In genomic region chr12:3359302-3359701, GRCm38 (mm10) we compare ENCODE assay signal across 9 mouse cellular contexts. TPM values are rescaled to one million over a fixed set of nuclear protein-coding genes. Genes with fewer than 3 reads are reported as not detected.
DNase-seq lines count a peak whose midpoint lies in the region; ATAC-seq lines count a peak whose summit lies in the region.
"Had no signal": no experiment of that assay in that cellular context is flagged by ENCODE, and none has a peak within 500 bp of the region (broad histone marks: within the 10 kb centered on the region; RNA-seq: fewer than 3 reads in every experiment).

No protein-coding gene starts in this region.

- no peak overlapping the region for H3K27ac ChIP-seq in kidney, embryonic 15.5 days
- H3K27ac ChIP-seq in liver, embryonic 12.5 days = no peak overlapping the region
- H3K27ac ChIP-seq: stomach, embryonic 15.5 days had no signal

- no peaks in the 10 kb centered on the region for H3K4me1 ChIP-seq in kidney, embryonic 15.5 days
- H3K4me1 ChIP-seq in liver, embryonic 12.5 days = no peaks in the 10 kb centered on the region
- H3K4me1 ChIP-seq: stomach, embryonic 15.5 days had no signal

- H3K36me3 ChIP-seq in kidney, embryonic 15.5 days = no peaks in the 10 kb centered on the region
- no peaks in the 10 kb centered on the region for H3K36me3 ChIP-seq in liver, embryonic 12.5 days
- H3K36me3 ChIP-seq: stomach, embryonic 15.5 days had no signal

- 0 out of 2 replicates have a peak, but pooled peaks have one; percentile 46 for ATAC-seq in kidney, embryonic 15.5 days (replicated peaks; ENCODE audit: low FRiP score)
- peak; percentile 32; the same call in 1 of the 2 replicates for ATAC-seq in liver, embryonic 12.5 days

- no peaks in the 10 kb centered on the region for H3K27me3 ChIP-seq in kidney, embryonic 15.5 days
- H3K27me3 ChIP-seq in liver, embryonic 12.5 days (replicated peaks) = no peaks in the 10 kb centered on the region
- H3K27me3 ChIP-seq: stomach, embryonic 15.5 days had no signal

- peak overlapping the region; percentile 1; the same call in 1 of the 2 replicates for H3K4me3 ChIP-seq in kidney, embryonic 15.5 days (replicated peaks)
- H3K4me3 ChIP-seq in liver, embryonic 12.5 days = no peak overlapping the region
- H3K4me3 ChIP-seq: stomach, embryonic 15.5 days had no signal

- 25% methylated on average over 3 of the region's 3 CpGs for WGBS in kidney, embryonic 15.5 days
- 12% methylated on average over 3 of the region's 3 CpGs for WGBS in liver, embryonic 12.5 days (ENCODE audit: insufficient replicate concordance)

- DNase-seq in 3T3-L1 (ENCODE audit: low read depth, low spot score) (peak; percentile 91), adipocyte (ENCODE audit: low spot score) (peak; percentile 89)
- DNase-seq in embryo, embryonic 10.5 days (ENCODE audit: low spot score) = peak; percentile 82
- DNase-seq in heart, adult 8-10 months (ENCODE audit: low spot score) = peak; percentile 81
- DNase-seq in naive thymus-derived CD4-positive, alpha-beta T cell, adult 2 months (ENCODE audit: low read depth) = peak; percentile 88
- DNase-seq in testis, postnatal 10 days (ENCODE audit: low spot score) = peak; percentile 92

- peak overlapping the region; percentile 16; the same call in 1 of the 2 replicates for H3K4me2 ChIP-seq in kidney, embryonic 15.5 days
- 0 out of 2 replicates have a peak overlapping the region, but pooled peaks have one; percentile 1 for H3K4me2 ChIP-seq in liver, embryonic 12.5 days
- H3K4me2 ChIP-seq: stomach, embryonic 15.5 days had no signal

- H3K9me3 ChIP-seq in kidney, embryonic 15.5 days (replicated peaks) = no peaks in the 10 kb centered on the region
- no peaks in the 10 kb centered on the region for H3K9me3 ChIP-seq in liver, embryonic 12.5 days (replicated peaks)
- H3K9me3 ChIP-seq: stomach, embryonic 15.5 days had no signal

- H3K9ac ChIP-seq in kidney, embryonic 15.5 days = no peak overlapping the region
- H3K9ac ChIP-seq in liver, embryonic 12.5 days = no peak overlapping the region
- H3K9ac ChIP-seq: stomach, embryonic 15.5 days had no signal

RNA-seq across cellular contexts. Expression of gene Kif3c, which starts 5.6 kb away (rescaled TPM):
- 1 to 10 TPM; 5.9 to 6.9 (median 6.3) TPM for total RNA-seq in heart, adult 8-10 months (2022)
- polyA plus RNA-seq in kidney, embryonic 15.5 days (2015; fragmentation: Nextera tagmentation; extraction: Ambion mirVana) = 10.8 and 11.0 TPM in 2 replicates
- 1.7 and 1.9 TPM in 2 replicates for polyA plus RNA-seq in liver, embryonic 12.5 days (2016; fragmentation: Nextera tagmentation; extraction: Ambion mirVana)

RNA-seq across cellular contexts. Expression of gene Rab10, which starts 49.5 kb away (rescaled TPM):
- total RNA-seq in heart, adult 8-10 months (2022) = 100 to 1,000 TPM; 114 to 129 (median 122) TPM
- 75.5 and 75.7 TPM in 2 replicates for polyA plus RNA-seq in kidney, embryonic 15.5 days (2015; fragmentation: Nextera tagmentation; extraction: Ambion mirVana)
- polyA plus RNA-seq in liver, embryonic 12.5 days (2016; fragmentation: Nextera tagmentation; extraction: Ambion mirVana) = 79.4 and 80.8 TPM in 2 replicates
